Mouse (Mus musculus): ENCODE measurements around the gene Mapk8ip1.

DNA sequence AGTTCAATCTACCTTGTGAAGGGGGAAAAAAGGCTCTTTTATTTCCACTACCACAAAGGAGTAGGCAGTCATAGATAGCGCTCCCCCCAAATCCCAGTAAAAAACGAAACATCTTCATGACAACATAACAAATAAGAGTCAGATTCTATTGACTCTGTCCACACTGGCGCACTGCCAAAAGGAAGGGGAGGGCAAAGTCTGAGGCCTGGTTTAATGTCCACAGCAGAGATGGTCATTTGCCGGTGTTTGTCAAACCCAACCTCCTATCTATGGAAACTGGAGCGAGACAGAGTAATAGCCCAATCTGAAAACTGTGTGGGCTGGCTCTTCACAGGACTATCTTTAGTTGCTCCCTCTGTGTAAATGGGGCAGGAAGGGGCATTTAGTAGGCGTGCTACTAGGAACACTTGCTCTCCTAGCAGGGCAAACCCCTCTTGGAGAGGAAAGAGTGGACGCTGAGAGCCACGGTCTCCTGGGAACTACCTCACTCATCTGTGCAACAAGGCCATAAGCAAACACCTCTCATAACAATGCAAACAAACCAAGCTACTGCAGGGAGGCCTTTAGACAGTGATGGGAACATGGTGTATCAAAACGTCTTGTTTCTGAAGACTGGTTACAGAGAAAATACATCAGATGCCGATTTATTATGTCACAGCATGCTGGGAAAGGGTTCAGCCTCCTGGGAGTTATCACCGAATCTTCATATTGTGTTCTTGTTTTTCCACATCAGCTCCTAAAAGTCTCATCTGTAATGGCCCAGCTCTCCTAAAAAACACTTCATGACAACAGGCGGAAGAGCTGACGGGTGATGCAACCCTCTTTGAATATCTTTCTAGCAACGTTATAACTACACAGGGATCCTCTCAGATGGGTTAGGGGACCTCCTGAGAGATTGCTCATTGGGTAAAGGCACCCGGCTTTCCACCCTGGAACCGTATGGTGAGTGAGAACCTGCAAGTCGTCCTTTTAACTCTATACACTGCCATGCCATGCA, 31.5 kb upstream of the Mapk8ip1 start:
- TF ChIP-seq CTCF (IDR thresholded peaks at IDR 0.05; ENCODE audit: control insufficient read depth, insufficient read depth, low read length) (no peak), POLR2A (IDR thresholded peaks at IDR 0.05; ENCODE audit: borderline replicate concordance, control insufficient read depth, low read depth, low read length) (no peak)

Measured in bone marrow, adult 2 months (tissue).